14 mouse cellular contexts compared by ENCODE assay signal in the genomic region with DNA sequence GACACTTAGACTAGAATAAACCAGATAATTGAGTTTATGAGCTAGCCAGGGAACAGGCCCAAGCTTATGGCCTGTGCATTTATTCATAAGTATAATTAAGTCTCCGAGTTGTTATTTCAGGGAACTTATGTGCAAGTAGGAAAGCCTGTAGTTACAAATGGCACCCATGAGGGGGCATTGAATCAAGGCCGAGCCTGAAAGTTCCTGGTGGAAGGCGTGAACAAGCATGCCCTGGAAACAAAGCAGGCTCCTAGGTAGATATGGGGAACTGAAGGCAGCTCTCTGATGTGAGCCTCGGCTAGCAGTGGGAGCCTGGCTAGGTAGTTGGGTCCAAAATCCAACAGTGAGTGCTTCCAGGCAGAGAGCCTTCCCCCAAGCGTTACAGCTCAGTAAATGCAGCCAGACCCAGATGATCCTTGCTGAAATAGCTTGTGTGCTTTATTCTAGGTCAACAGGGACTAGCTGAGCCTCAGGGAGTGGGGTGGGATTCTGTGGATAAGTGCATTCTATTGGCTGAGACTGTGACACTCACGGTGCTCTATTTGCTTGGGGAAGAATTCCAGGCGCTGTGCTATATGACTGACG. TPM values are rescaled to one million over a fixed set of nuclear protein-coding genes. Genes with fewer than 3 reads are reported as not detected.
A peak's percentile ranks its signal among the peaks of the same experiment; 100 is the strongest.
DNase-seq lines count a peak whose midpoint lies in the region; ATAC-seq and TF ChIP-seq lines count a peak whose summit lies in the region.
"Had no signal": no experiment of that assay in that cellular context is flagged by ENCODE, and none has a peak within 500 bp of the region (broad histone marks: within the 10 kb centered on the region; RNA-seq: fewer than 3 reads in every experiment).

No protein-coding gene starts in this region.

- DNase-seq in forebrain, embryonic 14.5 days (ENCODE audit: low spot score) = peak; percentile 59
- no peak for DNase-seq in left cerebral cortex, adult 2 months (ENCODE audit: extremely low spot score in 1 of 2, low spot score in 2 of 2)
- no peak for DNase-seq in left cerebral cortex, adult 18-20 months (ENCODE audit: low spot score in 2 of 2)
- DNase-seq in ES-CJ7 (ENCODE audit: low read depth, low spot score) = peak; percentile 70
- no peak for DNase-seq in layer of hippocampus, postnatal 14 days (ENCODE audit: low spot score in 2 of 2)
- DNase-seq: lung, postnatal 10 days had no signal

- H3K4me1 ChIP-seq in forebrain, embryonic 14.5 days (ENCODE audit: control insufficient read depth, insufficient read depth, low read length) = no peaks in the 10 kb centered on the region
- H3K4me1 ChIP-seq in forebrain, embryonic 16.5 days (replicated peaks; ENCODE audit: control insufficient read depth, insufficient read depth, low read length) = no peaks in the 10 kb centered on the region
- H3K4me1 ChIP-seq: forebrain, embryonic 12.5 days; limb, embryonic 13.5 days had no signal

- no peak overlapping the region for H3K4me3 ChIP-seq in forebrain, embryonic 14.5 days (ENCODE audit: low read depth, low read length)
- H3K4me3 ChIP-seq in forebrain, embryonic 16.5 days (replicated peaks; ENCODE audit: low read length) = no peak overlapping the region
- H3K4me3 ChIP-seq in left cerebral cortex, adult 2 months = no peak overlapping the region
- H3K4me3 ChIP-seq: forebrain, embryonic 12.5 days; limb, embryonic 13.5 days; myocyte had no signal

- H3K27ac ChIP-seq in forebrain, embryonic 14.5 days (ENCODE audit: low read depth, low read length) = no peak overlapping the region
- no peak overlapping the region for H3K27ac ChIP-seq in forebrain, embryonic 16.5 days (ENCODE audit: low read length)
- no peak overlapping the region for H3K27ac ChIP-seq in left cerebral cortex, adult 2 months
- H3K27ac ChIP-seq: forebrain, embryonic 12.5 days; limb, embryonic 13.5 days had no signal

- no peaks in the 10 kb centered on the region for H3K36me3 ChIP-seq in forebrain, embryonic 14.5 days (ENCODE audit: control insufficient read depth, insufficient read depth, low read length)
- no peaks in the 10 kb centered on the region for H3K36me3 ChIP-seq in forebrain, embryonic 16.5 days (ENCODE audit: control insufficient read depth, insufficient read depth)
- H3K36me3 ChIP-seq: forebrain, embryonic 12.5 days; limb, embryonic 13.5 days had no signal

- ATAC-seq in forebrain, embryonic 14.5 days = no peak
- ATAC-seq in forebrain, embryonic 16.5 days = no peak
- peak; percentile 25; the same call in 1 of the 2 replicates for ATAC-seq in granulocyte monocyte progenitor cell, adult 5-6 weeks (replicated peaks; ENCODE audit: poor library complexity, severe bottlenecking)
- ATAC-seq in activated CD4-positive, CD25-positive, alpha-beta regulatory T cell, adult 4 months = no peak
- ATAC-seq: CD4-positive, CD25-positive, alpha-beta regulatory T cell, adult 4 months had no signal

- intact Hi-C loops in left cerebral cortex, adult 2 months (cut with DNase I) = no loop called here

- H3K27me3 ChIP-seq in forebrain, embryonic 14.5 days (replicated peaks; ENCODE audit: control insufficient read depth, insufficient read depth, low read length) = no peaks in the 10 kb centered on the region
- H3K27me3 ChIP-seq in forebrain, embryonic 16.5 days (replicated peaks; ENCODE audit: control insufficient read depth, insufficient read depth, low read length) = no peaks in the 10 kb centered on the region
- H3K27me3 ChIP-seq: forebrain, embryonic 12.5 days had no signal

- no peak overlapping the region for H3K9ac ChIP-seq in forebrain, embryonic 14.5 days (ENCODE audit: low read length)
- no peak overlapping the region for H3K9ac ChIP-seq in forebrain, embryonic 16.5 days (replicated peaks; ENCODE audit: low read depth, low read length)
- H3K9ac ChIP-seq: forebrain, embryonic 12.5 days; limb, embryonic 13.5 days had no signal

- H3K4me2 ChIP-seq in forebrain, embryonic 14.5 days (ENCODE audit: low read length) = no peak overlapping the region
- H3K4me2 ChIP-seq in forebrain, embryonic 16.5 days (ENCODE audit: low read length) = no peak overlapping the region
- H3K4me2 ChIP-seq: forebrain, embryonic 12.5 days; limb, embryonic 13.5 days had no signal

- no peaks in the 10 kb centered on the region for H3K9me3 ChIP-seq in forebrain, embryonic 14.5 days (replicated peaks; ENCODE audit: control insufficient read depth, low read length)
- H3K9me3 ChIP-seq in forebrain, embryonic 16.5 days (ENCODE audit: control insufficient read depth, low read length) = no peaks in the 10 kb centered on the region
- H3K9me3 ChIP-seq: forebrain, embryonic 12.5 days; limb, embryonic 13.5 days had no signal

- peak; percentile 44 for TF ChIP-seq CTCF in left cerebral cortex, adult 2 months (IDR thresholded peaks at IDR 0.05)

- WGBS in forebrain, embryonic 14.5 days = 40% methylated on average over 8 of the region's 8 CpGs
- 38% methylated on average over 8 of the region's 8 CpGs for WGBS in forebrain, embryonic 16.5 days

RNA-seq across cellular contexts. Expression of a gene that starts 11.1 kb away (rescaled TPM):
- 32.1 and 45.0 TPM in 2 replicates for polyA plus RNA-seq in forebrain, embryonic 14.5 days (2014; fragmentation: Nextera tagmentation; extraction: Ambion mirVana)
- polyA plus RNA-seq in forebrain, embryonic 16.5 days (2015; fragmentation: Nextera tagmentation; extraction: Ambion mirVana) = 74.5 and 81.9 TPM in 2 replicates
- 100 to 1,000 TPM; 227 to 234 TPM for total RNA-seq in left cerebral cortex, adult 2 months (2021)
- 100 to 1,000 TPM; 228 to 240 TPM for total RNA-seq in left cerebral cortex, adult 18-20 months (2021)
- total RNA-seq in granulocyte monocyte progenitor cell, adult 5-6 weeks (2014; fragmentation: Nextera tagmentation) = not detected in 2 replicates
- not detected in 2 replicates for total RNA-seq in granulocyte monocyte progenitor cell, adult 5-6 weeks (2017)
- polyA plus RNA-seq in activated CD4-positive, CD25-positive, alpha-beta regulatory T cell, adult 4 months (2017; shearing (Covaris generic)) = under 1 TPM in 1 of 2 experiments, not detected in 1; 0.34 TPM
- 100 to 1,000 TPM; 195 to 198 TPM for total RNA-seq in layer of hippocampus, postnatal 14 days (2021)

RNA-seq across cellular contexts. Expression of a gene that starts 12.9 kb away (rescaled TPM):
- polyA plus RNA-seq in forebrain, embryonic 14.5 days (2014; fragmentation: Nextera tagmentation; extraction: Ambion mirVana) = 59.3 and 66.3 TPM in 2 replicates
- 77.7 and 79.3 TPM in 2 replicates for polyA plus RNA-seq in forebrain, embryonic 16.5 days (2015; fragmentation: Nextera tagmentation; extraction: Ambion mirVana)
- 10 to 100 TPM; 42.5 to 45.2 TPM for total RNA-seq in left cerebral cortex, adult 2 months (2021)
- 10 to 100 TPM; 42.7 to 45.2 TPM for total RNA-seq in left cerebral cortex, adult 18-20 months (2021)
- total RNA-seq in granulocyte monocyte progenitor cell, adult 5-6 weeks (2014; fragmentation: Nextera tagmentation) = 77.0 and 85.0 TPM in 2 replicates
- 25.3 and 27.7 TPM in 2 replicates for total RNA-seq in granulocyte monocyte progenitor cell, adult 5-6 weeks (2017)
- polyA plus RNA-seq in activated CD4-positive, CD25-positive, alpha-beta regulatory T cell, adult 4 months (2017; shearing (Covaris generic)) = 10 to 100 TPM; 50.7 to 55.4 TPM
- total RNA-seq in layer of hippocampus, postnatal 14 days (2021) = 10 to 100 TPM; 44.3 to 50.0 TPM

RNA-seq across cellular contexts. Expression of a gene that starts 13.1 kb away (rescaled TPM):
- not detected in 2 replicates for polyA plus RNA-seq in forebrain, embryonic 14.5 days (2014; fragmentation: Nextera tagmentation; extraction: Ambion mirVana)
- not detected in 2 replicates for polyA plus RNA-seq in forebrain, embryonic 16.5 days (2015; fragmentation: Nextera tagmentation; extraction: Ambion mirVana)
- not detected for total RNA-seq in left cerebral cortex, adult 2 months (2021)
- total RNA-seq in left cerebral cortex, adult 18-20 months (2021) = under 1 TPM in 1 of 2 experiments, not detected in 1; 0.09 TPM
- total RNA-seq in granulocyte monocyte progenitor cell, adult 5-6 weeks (2014; fragmentation: Nextera tagmentation) = not detected in 2 replicates
- 0.82 TPM in 1 of 2 replicates, not detected in the other for total RNA-seq in granulocyte monocyte progenitor cell, adult 5-6 weeks (2017)
- polyA plus RNA-seq in activated CD4-positive, CD25-positive, alpha-beta regulatory T cell, adult 4 months (2017; shearing (Covaris generic)) = not detected
- not detected for total RNA-seq in layer of hippocampus, postnatal 14 days (2021)
- total RNA-seq: layer of hippocampus, adult 8-10 months had no signal
- polyA plus RNA-seq: CD4-positive, CD25-positive, alpha-beta regulatory T cell, adult 4 months; forebrain, embryonic 12.5 days; limb, embryonic 13.5 days had no signal

RNA-seq across cellular contexts. Expression of a gene that starts 13.2 kb away (rescaled TPM):
- 1.3 and 2.0 TPM in 2 replicates for polyA plus RNA-seq in forebrain, embryonic 14.5 days (2014; fragmentation: Nextera tagmentation; extraction: Ambion mirVana)
- polyA plus RNA-seq in forebrain, embryonic 16.5 days (2015; fragmentation: Nextera tagmentation; extraction: Ambion mirVana) = 5.2 and 7.0 TPM in 2 replicates
- total RNA-seq in left cerebral cortex, adult 2 months (2021) = 1 to 10 TPM; 2.2 to 2.7 TPM
- total RNA-seq in left cerebral cortex, adult 18-20 months (2021) = 1 to 10 TPM; 1.6 to 2.0 TPM
- not detected in 2 replicates for total RNA-seq in granulocyte monocyte progenitor cell, adult 5-6 weeks (2014; fragmentation: Nextera tagmentation)
- 2.7 and 3.6 TPM in 2 replicates for total RNA-seq in granulocyte monocyte progenitor cell, adult 5-6 weeks (2017)
- 1 to 10 TPM; 4.1 to 5.8 TPM for polyA plus RNA-seq in activated CD4-positive, CD25-positive, alpha-beta regulatory T cell, adult 4 months (2017; shearing (Covaris generic))
- 1 to 10 TPM; 2.7 to 2.9 TPM for total RNA-seq in layer of hippocampus, postnatal 14 days (2021)

RNA-seq across cellular contexts. Expression of a gene that starts 16.9 kb away (rescaled TPM):
- 0.79 and 0.89 TPM in 2 replicates for polyA plus RNA-seq in forebrain, embryonic 14.5 days (2014; fragmentation: Nextera tagmentation; extraction: Ambion mirVana)
- 1.2 and 1.8 TPM in 2 replicates for polyA plus RNA-seq in forebrain, embryonic 16.5 days (2015; fragmentation: Nextera tagmentation; extraction: Ambion mirVana)
- total RNA-seq in left cerebral cortex, adult 2 months (2021) = 1 to 10 TPM; 2.3 to 3.0 TPM
- 1 to 10 TPM; 1.9 to 2.3 TPM for total RNA-seq in left cerebral cortex, adult 18-20 months (2021)
- total RNA-seq in granulocyte monocyte progenitor cell, adult 5-6 weeks (2014; fragmentation: Nextera tagmentation) = 2.8 and 2.9 TPM in 2 replicates
- total RNA-seq in granulocyte monocyte progenitor cell, adult 5-6 weeks (2017) = 1.5 TPM in 1 of 2 replicates, not detected in the other
- under 1 TPM; 0.26 to 0.57 TPM for polyA plus RNA-seq in activated CD4-positive, CD25-positive, alpha-beta regulatory T cell, adult 4 months (2017; shearing (Covaris generic))
- total RNA-seq in layer of hippocampus, postnatal 14 days (2021) = 1 to 10 TPM; 2.1 to 3.1 TPM

Comparison
In these comparisons a context has a peak if more than half of its experiments do, and no peak if none do; other contexts are left out.
1. DNase-seq: peak in forebrain, embryonic 14.5 days (single experiment) and ES-CJ7 (single experiment); none in left cerebral cortex, adult 2 months (0 of 2), left cerebral cortex, adult 18-20 months (0 of 2) and layer of hippocampus, postnatal 14 days (0 of 2).
2. RNA of a gene that starts 11.1 kb away (total RNA-seq): 228 to 240 TPM in left cerebral cortex, adult 18-20 months, 227 to 234 TPM in left cerebral cortex, adult 2 months and 195 to 198 TPM in layer of hippocampus, postnatal 14 days; not detected in granulocyte monocyte progenitor cell, adult 5-6 weeks; every median in the first group is over 100 times any median in the second.